Mouse (Mus musculus): ENCODE measurements around the gene Cadps2.

DNA sequence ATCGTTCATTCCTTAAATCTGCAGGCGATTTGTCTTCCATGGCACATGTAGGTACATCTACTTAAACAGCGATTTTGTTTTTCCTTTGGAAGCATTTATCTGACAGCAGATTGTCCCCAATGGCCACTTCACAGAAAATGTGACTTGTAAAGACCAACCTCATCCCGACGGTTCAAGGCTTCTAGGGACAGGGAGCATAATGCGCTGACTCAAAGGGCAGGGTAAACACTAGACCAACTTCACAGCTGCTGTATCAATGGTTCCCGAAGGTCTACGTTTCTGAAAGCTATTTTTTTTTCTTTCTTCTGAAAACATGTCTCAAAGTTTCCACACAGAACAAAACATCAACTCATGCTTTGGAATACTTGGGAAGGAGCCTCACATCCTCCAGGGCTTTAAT, 524.3 kb downstream of the Cadps2 start:
- TF ChIP-seq CTCF (IDR thresholded peaks at IDR 0.05; ENCODE audit: low read depth, low read length) (no peak), POLR2A (IDR thresholded peaks at IDR 0.05; ENCODE audit: extremely low read depth, insufficient read depth, low read length) (no peak)

All from liver, adult 2 months (tissue).